ENCODE assay signal across 8 mouse cellular contexts in the genomic region with DNA sequence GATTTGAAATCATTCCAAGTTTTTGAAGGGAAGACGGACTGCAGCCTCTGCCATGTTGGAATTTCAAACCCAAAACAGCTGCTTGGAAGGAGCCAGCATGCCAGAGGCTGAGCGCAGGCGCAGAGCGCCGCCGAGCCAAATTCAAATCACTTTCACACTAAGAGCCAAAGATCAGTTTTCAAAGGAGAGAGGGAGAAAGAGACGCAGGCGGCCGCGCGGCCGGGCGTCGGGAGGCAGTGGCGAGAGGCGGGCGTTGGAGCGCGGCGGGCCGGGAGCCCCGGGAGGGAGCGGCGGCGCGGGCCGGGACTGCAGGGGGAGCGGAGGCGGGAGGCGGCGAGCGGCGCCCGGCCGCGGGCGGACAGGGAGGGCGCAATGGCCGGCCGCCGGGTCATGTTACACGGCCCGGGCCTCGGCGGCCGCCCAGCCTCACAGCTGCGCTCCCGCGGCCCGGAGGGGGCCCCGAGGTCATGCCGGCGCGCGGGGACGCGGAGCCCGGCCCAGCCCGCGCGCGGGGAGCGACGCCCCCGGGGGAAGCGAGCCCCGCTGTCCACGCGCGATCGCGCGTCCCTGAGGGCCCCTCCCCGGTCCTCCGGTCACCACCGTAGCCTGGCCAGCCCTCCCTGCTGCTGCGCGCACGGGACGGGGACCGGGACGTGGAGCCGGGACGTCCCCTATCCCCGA. TPM values are rescaled to one million over a fixed set of nuclear protein-coding genes. Genes with fewer than 3 reads are reported as not detected.
A peak's percentile ranks its signal among the peaks of the same experiment; 100 is the strongest.
DNase-seq lines count a peak whose midpoint lies in the region; ATAC-seq lines count a peak whose summit lies in the region.

Fign (minus strand) TSS at position 102 of the 681 bp plus-strand sequence.

- peak within 1 kb of the TSS; percentile 96 for H3K9ac ChIP-seq in hindbrain, embryonic 13.5 days

- H3K27me3 ChIP-seq in hindbrain, embryonic 13.5 days: no peaks in the 10 kb centered on the region

- peak; percentile 89 to 96 for DNase-seq in adrenal gland, adult (ENCODE audit: inconsistent age in 2 of 2, low spot score in 1 of 2)
- peak; percentile 45 to 71 for DNase-seq in cerebellum, postnatal 4 days (ENCODE audit: low spot score in 2 of 2)
- DNase-seq in gastrocnemius, adult 18-20 months (ENCODE audit: low spot score): peak; percentile 73
- peak; percentile 53 for DNase-seq in left cerebral cortex, adult 11 months (ENCODE audit: low spot score)
- peak; percentile 85 for DNase-seq in lung, postnatal 10 days
- DNase-seq in right cerebral cortex, adult 2 months (ENCODE audit: low spot score in 2 of 2): peak; percentile 60 to 76

- H3K4me3 ChIP-seq in hindbrain, embryonic 13.5 days: peak within 1 kb of the TSS; percentile 77

- 0% methylated on average over 49 of the region's 85 CpGs for WGBS in hindbrain, embryonic 13.5 days

- peak; percentile 85 for ATAC-seq in hindbrain, embryonic 13.5 days (ENCODE audit: low FRiP score)
- no peak for ATAC-seq in CD4-positive, CD25-positive, alpha-beta regulatory T cell, adult 4 months

- H3K4me1 ChIP-seq in hindbrain, embryonic 13.5 days (replicated peaks): peaks cover 32% of the 10 kb centered on the region

- H3K36me3 ChIP-seq in hindbrain, embryonic 13.5 days: no peaks in the 10 kb centered on the region

- H3K9me3 ChIP-seq in hindbrain, embryonic 13.5 days: no peaks in the 10 kb centered on the region

- peak within 1 kb of the TSS; percentile 99 for H3K27ac ChIP-seq in hindbrain, embryonic 13.5 days

- peak within 1 kb of the TSS; percentile 70 for H3K4me2 ChIP-seq in hindbrain, embryonic 13.5 days

RNA-seq across cellular contexts. Expression of gene Fign, which starts in this region (rescaled TPM):
- total RNA-seq in gastrocnemius, adult 18-20 months (2021): 1 to 10 TPM; 2.4 to 2.9 TPM
- polyA plus RNA-seq in hindbrain, embryonic 13.5 days (2015; fragmentation: Nextera tagmentation; extraction: Ambion mirVana): 16.9 and 17.8 TPM in 2 replicates
- polyA plus RNA-seq in CD4-positive, CD25-positive, alpha-beta regulatory T cell, adult 4 months (2017; shearing (Covaris generic)): under 1 TPM; 0.03 to 0.14 TPM

Comparison
In these comparisons a context has a peak if more than half of its experiments do, and no peak if none do; other contexts are left out.
1. RNA of gene Fign (polyA plus RNA-seq): 16.9 to 17.8 TPM in hindbrain, embryonic 13.5 days; 0.03 to 0.14 TPM in CD4-positive, CD25-positive, alpha-beta regulatory T cell, adult 4 months; every median in the first group is over 10 times any median in the second.
2. Peak in every context shown above with its lines, with median percentiles within 50 percentile points of each other: DNase-seq.